Comparison of ENCODE assay signal across 20 mouse cellular contexts in genomic region chr19:36827650-36828049, GRCm38 (mm10). TPM values are rescaled to one million over a fixed set of nuclear protein-coding genes. Genes with fewer than 3 reads are reported as not detected.
DNase-seq lines count a peak whose midpoint lies in the region; ATAC-seq lines count a peak whose summit lies in the region.
"Had no signal": no experiment of that assay in that cellular context is flagged by ENCODE, and none has a peak within 500 bp of the region (broad histone marks: within the 10 kb centered on the region; RNA-seq: fewer than 3 reads in every experiment).

No protein-coding gene starts in this region.

- H3K9me3 ChIP-seq in kidney, embryonic 15.5 days (replicated peaks), result no peaks in the 10 kb centered on the region
- no peaks in the 10 kb centered on the region for H3K9me3 ChIP-seq in kidney, embryonic 14.5 days (ENCODE audit: control insufficient read depth, low read length)
- H3K9me3 ChIP-seq: embryonic facial prominence, embryonic 10.5 days; embryonic facial prominence, embryonic 12.5 days; forebrain, embryonic 13.5 days; G1E had no signal

- ATAC-seq in kidney, embryonic 15.5 days (replicated peaks; ENCODE audit: low FRiP score), result no peak
- ATAC-seq in kidney, embryonic 14.5 days (ENCODE audit: low FRiP score, low TSS enrichment), result no peak
- ATAC-seq: activated CD4-positive, CD25-positive, alpha-beta regulatory T cell, adult 4 months; CD4-positive, CD25-positive, alpha-beta regulatory T cell, adult 4 months; forebrain, embryonic 13.5 days; Patski had no signal

- H3K27me3 ChIP-seq in kidney, embryonic 15.5 days, result no peaks in the 10 kb centered on the region
- H3K27me3 ChIP-seq in kidney, embryonic 14.5 days (ENCODE audit: control insufficient read depth, insufficient read depth, low read length), result no peaks in the 10 kb centered on the region
- H3K27me3 ChIP-seq: CH12.LX; embryonic facial prominence, embryonic 12.5 days; forebrain, embryonic 13.5 days had no signal

- WGBS in kidney, embryonic 15.5 days, result 88% methylated on average over 5 of the region's 5 CpGs
- 88% methylated on average over 5 of the region's 5 CpGs for WGBS in kidney, embryonic 14.5 days

- no peaks in the 10 kb centered on the region for H3K4me1 ChIP-seq in kidney, embryonic 15.5 days
- H3K4me1 ChIP-seq in kidney, embryonic 14.5 days (ENCODE audit: control insufficient read depth, insufficient read depth, low read length), result no peaks in the 10 kb centered on the region
- H3K4me1 ChIP-seq: embryonic facial prominence, embryonic 10.5 days; embryonic facial prominence, embryonic 12.5 days; forebrain, embryonic 13.5 days had no signal

- H3K27ac ChIP-seq in kidney, embryonic 15.5 days, result no peak overlapping the region
- no peak overlapping the region for H3K27ac ChIP-seq in kidney, embryonic 14.5 days (ENCODE audit: low read depth, low read length)
- H3K27ac ChIP-seq: embryonic facial prominence, embryonic 10.5 days; embryonic facial prominence, embryonic 12.5 days; forebrain, embryonic 13.5 days had no signal

- H3K9ac ChIP-seq in kidney, embryonic 15.5 days, result no peak overlapping the region
- no peak overlapping the region for H3K9ac ChIP-seq in kidney, embryonic 14.5 days (ENCODE audit: low read depth, low read length)
- H3K9ac ChIP-seq: embryonic facial prominence, embryonic 12.5 days; forebrain, embryonic 13.5 days had no signal

- H3K36me3 ChIP-seq in kidney, embryonic 15.5 days, result no peaks in the 10 kb centered on the region
- H3K36me3 ChIP-seq in kidney, embryonic 14.5 days (ENCODE audit: control insufficient read depth, insufficient read depth, low read length), result no peaks in the 10 kb centered on the region
- H3K36me3 ChIP-seq: embryonic facial prominence, embryonic 10.5 days; embryonic facial prominence, embryonic 12.5 days; G1E had no signal

- peak; percentile 36 for DNase-seq in kidney, adult 11 months
- peak; percentile 33 to 35 for DNase-seq in kidney, adult 8-10 months
- peak; percentile 21 for DNase-seq in kidney, postnatal 14 days
- DNase-seq in kidney, postnatal 4 days, result no peak
- peak; percentile 33 to 50 for DNase-seq in kidney, postnatal 36 days
- DNase-seq: adrenal gland, adult 8-10 months; adrenal gland, postnatal 14 days; adrenal gland, postnatal 36 days; B cell, adult 2 months; cerebellum, adult 9-10 months had no signal

- no peak overlapping the region for H3K4me3 ChIP-seq in kidney, embryonic 15.5 days (replicated peaks)
- no peak overlapping the region for H3K4me3 ChIP-seq in kidney, embryonic 14.5 days (ENCODE audit: low read length)
- H3K4me3 ChIP-seq: embryonic facial prominence, embryonic 10.5 days; embryonic facial prominence, embryonic 12.5 days; forebrain, embryonic 13.5 days had no signal

- H3K4me2 ChIP-seq in kidney, embryonic 15.5 days, result no peak overlapping the region
- H3K4me2 ChIP-seq in kidney, embryonic 14.5 days (replicated peaks; ENCODE audit: low read depth, low read length), result no peak overlapping the region
- H3K4me2 ChIP-seq: embryonic facial prominence, embryonic 12.5 days; forebrain, embryonic 13.5 days had no signal

RNA-seq across cellular contexts. Expression of gene Tnks2, which starts 6.4 kb away (rescaled TPM):
- polyA plus RNA-seq in kidney, embryonic 15.5 days (2015; fragmentation: Nextera tagmentation; extraction: Ambion mirVana), result 50.4 and 53.1 TPM in 2 replicates
- polyA plus RNA-seq in kidney, embryonic 14.5 days (2014; fragmentation: Nextera tagmentation; extraction: Ambion mirVana), result 55.7 and 93.9 TPM in 2 replicates

Comparison
In these comparisons a context has a peak if more than half of its experiments do, and no peak if none do; other contexts are left out.
1. DNase-seq: peak in kidney, adult 11 months (single experiment), kidney, adult 8-10 months (2 of 2), kidney, postnatal 14 days (single experiment) and kidney, postnatal 36 days (2 of 2); none in kidney, postnatal 4 days (0 of 2).